14 mouse cellular contexts compared by ENCODE assay signal in genomic region chr19:57298006-57298405, GRCm38 (mm10). TPM values are rescaled to one million over a fixed set of nuclear protein-coding genes. Genes with fewer than 3 reads are reported as not detected.
DNase-seq lines count a peak whose midpoint lies in the region; ATAC-seq lines count a peak whose summit lies in the region.
"Had no signal": no experiment of that assay in that cellular context is flagged by ENCODE, and none has a peak within 500 bp of the region (broad histone marks: within the 10 kb centered on the region; RNA-seq: fewer than 3 reads in every experiment).

No protein-coding gene starts in this region.

- no peak overlapping the region for H3K9ac ChIP-seq in heart, embryonic 16.5 days (ENCODE audit: low read length)
- no peak overlapping the region for H3K9ac ChIP-seq in hindbrain, embryonic 14.5 days
- H3K9ac ChIP-seq: forebrain, postnatal 0 days; midbrain, embryonic 12.5 days had no signal

- intact Hi-C loops in heart, postnatal 10 days (cut with DNase I), result no loop called here

- H3K4me1 ChIP-seq in heart, embryonic 16.5 days (ENCODE audit: control insufficient read depth, insufficient read depth, low read length), result peaks cover 4% of the 10 kb centered on the region; the same call in 1 of the 2 replicates
- no peaks in the 10 kb centered on the region for H3K4me1 ChIP-seq in hindbrain, embryonic 14.5 days (replicated peaks; ENCODE audit: control insufficient read depth, insufficient read depth, low read length)
- H3K4me1 ChIP-seq: midbrain, embryonic 12.5 days had no signal

- ATAC-seq in heart, embryonic 16.5 days (replicated peaks; ENCODE audit: extremely low read depth, insufficient read depth, low FRiP score), result no peak
- no peak for ATAC-seq in hindbrain, embryonic 14.5 days (ENCODE audit: low FRiP score)
- ATAC-seq: activated CD4-positive, CD25-positive, alpha-beta regulatory T cell, adult 4 months; forebrain, postnatal 0 days had no signal

- no peaks in the 10 kb centered on the region for H3K9me3 ChIP-seq in heart, embryonic 16.5 days (replicated peaks; ENCODE audit: control insufficient read depth, low read length)
- no peaks in the 10 kb centered on the region for H3K9me3 ChIP-seq in hindbrain, embryonic 14.5 days (ENCODE audit: control insufficient read depth, low read length)
- H3K9me3 ChIP-seq: limb, embryonic 10.5 days; midbrain, embryonic 12.5 days had no signal

- H3K36me3 ChIP-seq in heart, embryonic 16.5 days (ENCODE audit: control insufficient read depth, insufficient read depth), result no peaks in the 10 kb centered on the region
- H3K36me3 ChIP-seq in hindbrain, embryonic 14.5 days (replicated peaks; ENCODE audit: control insufficient read depth, insufficient read depth), result no peaks in the 10 kb centered on the region
- H3K36me3 ChIP-seq: limb, embryonic 10.5 days; midbrain, embryonic 12.5 days had no signal

- DNase-seq in adrenal gland, adult 2 months, result peak; percentile 20
- DNase-seq in adrenal gland, postnatal 10 days, result no peak
- DNase-seq in heart, postnatal 10 days, result no peak
- DNase-seq in testis, postnatal 10 days (ENCODE audit: low spot score), result peak; percentile 48
- no peak for DNase-seq in testis, postnatal 14 days (ENCODE audit: low spot score)
- no peak for DNase-seq in layer of hippocampus, postnatal 25 days (ENCODE audit: extremely low spot score in 1 of 2, low spot score in 1 of 2)
- DNase-seq in hindbrain, embryonic 14.5 days (ENCODE audit: low spot score), result no peak
- DNase-seq: forebrain, postnatal 0 days; gastrocnemius, postnatal 14 days; thymus, adult 18-20 months had no signal

- peak overlapping the region; percentile 63; the same call in 1 of the 2 replicates for H3K27ac ChIP-seq in heart, embryonic 16.5 days (ENCODE audit: low read length)
- H3K27ac ChIP-seq in hindbrain, embryonic 14.5 days, result no peak overlapping the region
- H3K27ac ChIP-seq: limb, embryonic 10.5 days; midbrain, embryonic 12.5 days had no signal

- no peaks in the 10 kb centered on the region for H3K27me3 ChIP-seq in heart, embryonic 16.5 days (ENCODE audit: control insufficient read depth, insufficient read depth, low read length)
- H3K27me3 ChIP-seq in hindbrain, embryonic 14.5 days (ENCODE audit: control insufficient read depth, insufficient read depth, low read length), result no peaks in the 10 kb centered on the region
- H3K27me3 ChIP-seq: midbrain, embryonic 12.5 days had no signal

- H3K4me3 ChIP-seq in heart, embryonic 16.5 days (ENCODE audit: low read length), result no peak overlapping the region
- no peak overlapping the region for H3K4me3 ChIP-seq in hindbrain, embryonic 14.5 days (replicated peaks; ENCODE audit: low read length)
- H3K4me3 ChIP-seq: limb, embryonic 10.5 days; midbrain, embryonic 12.5 days had no signal

- no peak overlapping the region for H3K4me2 ChIP-seq in heart, embryonic 16.5 days (ENCODE audit: low read depth, low read length)
- H3K4me2 ChIP-seq in hindbrain, embryonic 14.5 days (replicated peaks), result no peak overlapping the region
- H3K4me2 ChIP-seq: midbrain, embryonic 12.5 days had no signal

- WGBS in heart, embryonic 16.5 days, result 80% methylated on average over 5 of the region's 5 CpGs
- WGBS in hindbrain, embryonic 14.5 days, result 83% methylated on average over 5 of the region's 5 CpGs

RNA-seq across cellular contexts. Expression of gene Ablim1, which starts 16.7 kb away (rescaled TPM):
- total RNA-seq in adrenal gland, adult 2 months (2021), result 10 to 100 TPM; 33.6 to 39.9 TPM
- polyA plus RNA-seq in adrenal gland, adult 2 months (2012; rRNA removed), result 15.8 and 20.5 TPM in 2 replicates
- total RNA-seq in adrenal gland, postnatal 10 days (2021), result 10 to 100 TPM; 83.6 to 94.5 TPM
- polyA plus RNA-seq in heart, embryonic 16.5 days (2015; fragmentation: Nextera tagmentation; extraction: Ambion mirVana), result 72.6 and 76.3 TPM in 2 replicates
- 100 to 1,000 TPM; 397 to 585 TPM for total RNA-seq in heart, postnatal 10 days (2021)
- 10 to 100 TPM; 66.9 to 79.0 TPM for total RNA-seq in layer of hippocampus, postnatal 25 days (2021)
- polyA plus RNA-seq in hindbrain, embryonic 14.5 days (2014; fragmentation: Nextera tagmentation; extraction: Ambion mirVana), result 56.6 and 61.8 TPM in 2 replicates

Comparison
In these comparisons a context has a peak if more than half of its experiments do, and no peak if none do; other contexts are left out.
1. DNase-seq: peak in adrenal gland, adult 2 months (single experiment) and testis, postnatal 10 days (single experiment); none in adrenal gland, postnatal 10 days (single experiment), heart, postnatal 10 days (0 of 2), testis, postnatal 14 days (single experiment), layer of hippocampus, postnatal 25 days (0 of 2) and hindbrain, embryonic 14.5 days (single experiment).
2. RNA of gene Ablim1, which starts 16.7 kb away (total RNA-seq): 397 to 585 TPM in heart, postnatal 10 days; 83.6 to 94.5 TPM in adrenal gland, postnatal 10 days, 66.9 to 79.0 TPM in layer of hippocampus, postnatal 25 days and 33.6 to 39.9 TPM in adrenal gland, adult 2 months; every median in the first group is over 4 times any median in the second.